Mouse (Mus musculus): ENCODE results near the gene Scg5. TPM values are rescaled to one million over a fixed set of nuclear protein-coding genes. Genes with fewer than 3 reads are reported as not detected.

Gene Scg5
- total and polyA plus RNA-seq, 2 experiments from 2014 or later = 234 to 419 TPM

DNA sequence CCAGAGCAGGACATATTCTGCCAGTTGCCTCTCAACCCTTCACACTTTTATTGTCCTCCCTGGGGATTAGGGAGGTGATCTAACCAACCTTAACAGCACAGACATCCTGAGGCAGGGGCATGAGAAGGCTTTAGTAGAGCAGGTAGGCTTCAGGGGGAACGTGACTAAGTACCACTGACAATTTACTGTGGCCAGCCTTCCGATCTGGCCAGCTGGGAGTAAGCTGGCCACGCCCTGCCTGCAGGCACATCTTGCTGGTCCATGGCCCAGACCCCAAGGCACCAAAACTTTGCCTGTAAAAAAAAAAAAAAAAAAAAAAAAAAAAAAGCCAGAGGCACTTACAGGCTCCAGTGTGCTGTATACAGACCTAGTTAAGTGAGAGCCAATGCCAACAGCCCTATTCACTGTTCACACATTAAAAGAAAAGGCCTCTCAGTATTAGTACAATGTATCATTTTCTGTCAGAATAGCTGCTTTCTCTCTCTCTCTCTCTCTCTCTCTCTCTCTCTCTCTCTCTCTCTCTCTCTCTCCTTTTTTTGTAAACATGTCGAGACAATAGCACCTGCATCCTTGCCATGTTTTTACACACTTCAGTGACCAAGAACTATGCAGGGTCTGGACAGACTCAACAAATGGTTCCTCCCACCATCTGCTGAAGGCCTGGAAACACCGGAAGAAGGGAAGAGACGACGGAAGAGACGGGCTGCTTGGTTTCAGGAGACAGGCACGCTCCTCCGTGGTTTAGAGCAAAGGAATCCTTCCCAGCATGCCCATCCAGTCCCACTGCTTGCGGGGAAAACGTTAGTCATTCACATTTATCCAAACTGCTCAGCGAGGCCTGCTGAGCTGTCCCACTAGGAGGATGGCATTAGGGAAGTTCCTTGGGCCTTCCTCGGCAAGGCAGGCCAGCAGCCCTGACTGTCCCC lies 11.0 kb downstream of the Scg5 start:
- ATAC-seq (ENCODE audit: low FRiP score) (peak; percentile 49), DNase-seq (ENCODE audit: low spot score) (peak; percentile 28)
- no peak overlapping the region for H3K4me3 ChIP-seq (ENCODE audit: low read depth, low read length)
- H3K36me3 ChIP-seq (ENCODE audit: insufficient read depth, low read length) = peaks cover 16% of the 10 kb centered on the region; the same call in 1 of the 2 replicates
- no peak overlapping the region for H3K9ac ChIP-seq (replicated peaks; ENCODE audit: low read length, poor library complexity, severe bottlenecking)
- H3K9me3 ChIP-seq (ENCODE audit: low read length) = no peaks in the 10 kb centered on the region
- WGBS = 69% methylated on average over 14 of the region's 14 CpGs
- H3K27ac ChIP-seq (ENCODE audit: low read depth, low read length) = peak overlapping the region; percentile 1; the same call in 1 of the 2 replicates
- no peaks in the 10 kb centered on the region for H3K27me3 ChIP-seq (ENCODE audit: insufficient read depth, low read length)
- no peak overlapping the region for H3K4me2 ChIP-seq (ENCODE audit: low read depth, low read length, poor library complexity, severe bottlenecking)
- no peak for TF ChIP-seq CTCF (IDR thresholded peaks at IDR 0.05)
- H3K4me1 ChIP-seq (ENCODE audit: insufficient read depth, low read length) = no peaks in the 10 kb centered on the region

DNA sequence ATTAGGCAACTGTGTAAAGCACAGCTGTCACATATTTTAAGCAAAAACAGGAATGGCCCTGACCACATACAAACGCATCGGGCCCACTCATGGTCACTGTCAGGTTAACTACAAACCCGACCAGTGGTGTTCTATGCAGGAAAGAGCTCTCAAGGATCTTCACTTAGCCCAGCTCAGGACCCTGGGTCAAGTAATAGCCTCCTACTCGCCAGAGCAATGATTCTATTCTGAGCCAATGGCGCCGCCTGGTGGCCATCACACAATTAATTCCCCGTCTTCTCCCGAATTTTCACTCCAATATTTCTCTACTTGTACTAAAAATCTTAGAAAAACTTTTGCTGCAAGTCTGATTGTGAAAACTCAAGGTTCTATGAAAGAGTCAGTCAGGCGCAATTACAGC lies 21.3 kb downstream of the Scg5 start:
- no peaks in the 10 kb centered on the region for H3K27me3 ChIP-seq (ENCODE audit: insufficient read depth, low read length)
- DNase-seq (ENCODE audit: low spot score) (peak; percentile 58), ATAC-seq (ENCODE audit: low FRiP score) (peak; percentile 52; the same call in 1 of the 2 replicates)
- no peak overlapping the region for H3K27ac ChIP-seq (ENCODE audit: low read depth, low read length)
- no peaks in the 10 kb centered on the region for H3K36me3 ChIP-seq (ENCODE audit: insufficient read depth, low read length)
- peak; percentile 74 for TF ChIP-seq CTCF (IDR thresholded peaks at IDR 0.05)
- H3K9ac ChIP-seq (replicated peaks; ENCODE audit: low read length, poor library complexity, severe bottlenecking) = no peak overlapping the region
- H3K4me2 ChIP-seq (ENCODE audit: low read depth, low read length, poor library complexity, severe bottlenecking) = no peak overlapping the region
- 22% methylated on average over 9 of the region's 9 CpGs for WGBS
- no peaks in the 10 kb centered on the region for H3K9me3 ChIP-seq (ENCODE audit: low read length)
- H3K4me3 ChIP-seq (ENCODE audit: low read depth, low read length) = no peak overlapping the region
- no peaks in the 10 kb centered on the region for H3K4me1 ChIP-seq (ENCODE audit: insufficient read depth, low read length)

DNA sequence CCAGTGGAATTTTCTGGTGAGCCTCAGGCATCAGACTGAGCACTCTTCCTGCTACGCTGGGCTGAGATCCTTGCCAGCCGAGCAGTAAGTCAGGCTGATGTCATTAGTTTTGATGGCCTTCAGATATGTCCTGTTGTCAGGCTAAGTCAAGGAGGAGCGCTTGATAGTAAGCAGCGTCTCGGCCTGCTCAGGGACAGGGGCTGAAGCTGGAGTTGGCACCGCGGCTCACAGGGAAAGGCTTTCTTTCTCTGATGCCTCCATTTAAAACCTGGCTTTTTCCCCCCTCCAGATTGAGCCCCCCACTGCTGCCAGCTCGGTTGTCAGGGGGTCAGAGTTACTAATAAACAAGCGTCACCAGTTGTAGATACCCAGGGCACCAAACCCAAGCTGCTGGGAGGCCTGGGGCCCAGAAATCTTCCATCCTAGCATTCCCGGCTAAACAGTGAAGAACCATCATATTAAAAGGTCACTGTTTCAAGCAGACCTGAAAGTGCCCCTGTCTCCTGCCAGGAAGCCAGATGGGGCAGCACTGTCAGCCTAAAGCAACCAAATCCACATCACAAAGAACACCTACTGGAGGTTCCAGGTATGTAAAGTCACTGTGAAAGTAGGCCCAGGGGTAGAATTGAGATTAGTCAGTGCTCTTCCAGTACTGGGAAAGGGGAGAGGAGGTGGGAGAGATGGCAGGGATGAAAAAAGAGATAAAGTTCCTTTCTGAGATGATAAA lies 21.9 kb downstream of the Scg5 start:
- Histone ChIP-seq H3K4me3 (ENCODE audit: low read depth, low read length) (no peak overlapping the region), H3K27me3 (ENCODE audit: insufficient read depth, low read length) (no peaks in the 10 kb centered on the region), H3K36me3 (ENCODE audit: insufficient read depth, low read length) (no peaks in the 10 kb centered on the region), H3K9me3 (ENCODE audit: low read length) (no peaks in the 10 kb centered on the region), H3K4me1 (ENCODE audit: insufficient read depth, low read length) (no peaks in the 10 kb centered on the region), H3K4me2 (ENCODE audit: low read depth, low read length, poor library complexity, severe bottlenecking) (no peak overlapping the region), H3K9ac (replicated peaks; ENCODE audit: low read length, poor library complexity, severe bottlenecking) (no peak overlapping the region), H3K27ac (ENCODE audit: low read depth, low read length) (no peak overlapping the region)
- 63% methylated on average over 10 of the region's 10 CpGs for WGBS
- TF ChIP-seq CTCF (IDR thresholded peaks at IDR 0.05) = no peak
- peak; percentile 23; the same call in 1 of the 2 replicates for ATAC-seq (ENCODE audit: low FRiP score)
- DNase-seq (ENCODE audit: low spot score) = no peak

- Histone ChIP-seq H3K36me3 (ENCODE audit: insufficient read depth, low read length) (no peaks in the 10 kb centered on the region), H3K27ac (ENCODE audit: low read depth, low read length) (no peak overlapping the region), H3K4me3 (ENCODE audit: low read depth, low read length) (no peak overlapping the region), H3K9me3 (ENCODE audit: low read length) (no peaks in the 10 kb centered on the region), H3K27me3 (ENCODE audit: insufficient read depth, low read length) (no peaks in the 10 kb centered on the region), H3K9ac (replicated peaks; ENCODE audit: low read length, poor library complexity, severe bottlenecking) (no peak overlapping the region), H3K4me1 (ENCODE audit: insufficient read depth, low read length) (no peaks in the 10 kb centered on the region), H3K4me2 (ENCODE audit: low read depth, low read length, poor library complexity, severe bottlenecking) (no peak overlapping the region)
- DNase-seq (ENCODE audit: low spot score) = no peak
- 88% methylated on average over 4 of the region's 4 CpGs for WGBS
- ATAC-seq (ENCODE audit: low FRiP score) = no peak
- no peak for TF ChIP-seq CTCF (IDR thresholded peaks at IDR 0.05)
Observed at GRCm38 (mm10) chr2:113805765-113806164, 23.2 kb downstream of the Scg5 start.

DNA sequence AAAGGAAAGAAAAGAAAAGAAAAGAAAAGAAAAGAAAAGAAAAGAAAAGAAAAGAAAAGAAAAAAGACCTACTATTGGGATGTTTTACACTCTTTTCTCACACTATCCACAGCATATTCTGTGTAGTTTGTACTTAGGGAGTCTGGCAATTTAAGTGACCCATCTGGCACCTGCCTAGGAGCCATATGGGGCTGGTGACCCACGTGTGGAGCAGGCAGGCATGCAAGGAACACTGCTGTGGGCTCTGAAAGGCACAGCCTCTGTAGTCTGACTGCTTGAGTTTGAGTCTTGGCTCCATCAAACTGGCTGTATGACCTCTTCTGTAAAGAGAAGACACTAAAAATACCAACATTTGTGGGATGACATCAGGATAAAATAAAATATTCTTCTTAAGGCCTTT lies 25.2 kb downstream of the Scg5 start:
- H3K36me3 ChIP-seq (ENCODE audit: insufficient read depth, low read length) = no peaks in the 10 kb centered on the region
- H3K4me1 ChIP-seq (ENCODE audit: insufficient read depth, low read length) = no peaks in the 10 kb centered on the region
- no peak for DNase-seq (ENCODE audit: low spot score)
- ATAC-seq (ENCODE audit: low FRiP score) = no peak
- no peak overlapping the region for H3K9ac ChIP-seq (replicated peaks; ENCODE audit: low read length, poor library complexity, severe bottlenecking)
- no peak overlapping the region for H3K27ac ChIP-seq (ENCODE audit: low read depth, low read length)
- 37% methylated on average over 1 of the region's 1 CpGs for WGBS
- TF ChIP-seq CTCF (IDR thresholded peaks at IDR 0.05) = no peak
- no peaks in the 10 kb centered on the region for H3K27me3 ChIP-seq (ENCODE audit: insufficient read depth, low read length)
- H3K4me2 ChIP-seq (ENCODE audit: low read depth, low read length, poor library complexity, severe bottlenecking) = no peak overlapping the region
- no peak overlapping the region for H3K4me3 ChIP-seq (ENCODE audit: low read depth, low read length)
- H3K9me3 ChIP-seq (ENCODE audit: low read length) = no peaks in the 10 kb centered on the region

DNA sequence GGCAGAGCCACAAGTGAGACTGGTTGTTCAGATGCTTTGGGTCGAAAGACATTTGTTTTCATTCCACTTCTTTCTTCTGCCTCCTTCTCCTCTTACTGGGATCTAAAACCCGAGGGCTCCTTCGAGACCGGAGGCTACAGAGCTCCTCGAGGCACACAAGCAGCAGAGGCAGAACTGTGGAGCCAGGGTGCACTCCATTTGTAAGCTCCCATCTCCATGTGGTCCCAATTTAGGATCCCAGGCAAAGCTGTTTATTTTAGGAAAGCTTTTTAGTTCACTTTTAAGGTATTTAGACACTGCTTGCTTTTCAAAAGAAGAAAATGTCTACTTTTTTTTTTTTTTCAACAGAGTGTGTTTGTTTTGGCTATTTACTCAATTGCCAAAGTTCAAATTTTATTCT lies 28.1 kb downstream of the Scg5 start:
- 82% methylated on average over 5 of the region's 5 CpGs for WGBS

More for the DNA sequence above, 28.1 kb downstream of the Scg5 start:
- Histone ChIP-seq H3K4me1 (ENCODE audit: insufficient read depth, low read length) (no peaks in the 10 kb centered on the region), H3K4me3 (ENCODE audit: low read depth, low read length) (no peak overlapping the region), H3K36me3 (ENCODE audit: insufficient read depth, low read length) (no peaks in the 10 kb centered on the region), H3K27me3 (ENCODE audit: insufficient read depth, low read length) (no peaks in the 10 kb centered on the region), H3K9me3 (ENCODE audit: low read length) (no peaks in the 10 kb centered on the region), H3K9ac (replicated peaks; ENCODE audit: low read length, poor library complexity, severe bottlenecking) (no peak overlapping the region), H3K27ac (ENCODE audit: low read depth, low read length) (no peak overlapping the region), H3K4me2 (ENCODE audit: low read depth, low read length, poor library complexity, severe bottlenecking) (no peak overlapping the region)
- DNase-seq (ENCODE audit: low spot score) = no peak
- no peak for ATAC-seq (ENCODE audit: low FRiP score)
- TF ChIP-seq CTCF (IDR thresholded peaks at IDR 0.05) = no peak
